Mouse (Mus musculus): ENCODE measurements around the gene 4930444G20Rik.
A peak's percentile ranks its signal among the peaks of the same experiment; 100 is the strongest.
"Not testable (repeated sequence)": the region's sequence is repeated elsewhere in the genome, so short reads cannot be mapped to it uniquely, and the experiment has no call there.

Gene 4930444G20Rik

DNA sequence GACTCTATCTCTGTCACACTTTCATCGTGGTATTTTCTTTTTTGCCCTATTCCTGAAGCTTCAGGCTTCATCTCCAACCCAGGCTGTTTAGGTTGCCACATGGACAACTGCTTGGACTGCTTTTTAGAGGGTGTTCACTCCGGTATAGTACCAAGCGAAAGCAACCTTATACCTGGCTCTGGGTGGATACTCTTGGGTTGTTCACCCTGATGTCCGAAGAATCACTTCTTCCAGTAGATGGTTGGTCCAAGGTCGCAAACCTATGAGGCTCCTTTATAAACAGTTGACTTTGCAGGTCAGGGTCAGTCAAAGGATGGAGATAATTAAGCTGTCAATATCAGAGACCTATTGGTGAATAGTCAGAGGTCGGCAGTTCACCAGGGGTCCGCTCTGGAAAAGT is at the start of gene 4930444G20Rik:
Gene 4930444G20Rik (minus strand): TSS at position 101 of the 400 bp plus-strand sequence.
- DNase-seq (ENCODE audit: low read depth in 1 of 2, low spot score in 2 of 2) = not testable (repeated sequence)

DNA sequence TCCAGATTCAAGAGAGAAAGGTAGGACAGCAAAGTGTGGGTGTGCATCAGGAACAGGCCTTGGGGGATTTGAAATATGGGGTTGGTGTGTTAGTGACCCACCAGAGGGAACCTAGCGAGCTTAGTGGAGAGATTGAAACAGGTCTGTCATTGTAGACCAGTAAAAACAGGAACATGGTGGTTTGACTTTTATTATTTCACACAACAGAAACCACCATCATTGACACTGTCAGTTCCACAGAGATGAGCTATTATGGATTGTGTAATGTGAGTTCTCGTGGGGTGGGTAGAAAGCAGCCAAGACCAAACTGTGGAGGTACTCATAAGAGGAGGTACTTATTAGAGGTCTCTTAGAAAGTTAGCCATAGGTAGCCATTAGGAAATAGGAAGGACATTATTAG is 6.7 kb upstream of the 4930444G20Rik start:
- DNase-seq (ENCODE audit: low read depth in 1 of 2, low spot score in 2 of 2) = no peak

GRCm38 (mm10) chr10:22072739-22073138 is 4.9 kb upstream of the 4930444G20Rik start:
- DNase-seq (ENCODE audit: low read depth in 1 of 2, low spot score in 2 of 2) = peak in 1 of 2 experiments; percentile 14

DNA sequence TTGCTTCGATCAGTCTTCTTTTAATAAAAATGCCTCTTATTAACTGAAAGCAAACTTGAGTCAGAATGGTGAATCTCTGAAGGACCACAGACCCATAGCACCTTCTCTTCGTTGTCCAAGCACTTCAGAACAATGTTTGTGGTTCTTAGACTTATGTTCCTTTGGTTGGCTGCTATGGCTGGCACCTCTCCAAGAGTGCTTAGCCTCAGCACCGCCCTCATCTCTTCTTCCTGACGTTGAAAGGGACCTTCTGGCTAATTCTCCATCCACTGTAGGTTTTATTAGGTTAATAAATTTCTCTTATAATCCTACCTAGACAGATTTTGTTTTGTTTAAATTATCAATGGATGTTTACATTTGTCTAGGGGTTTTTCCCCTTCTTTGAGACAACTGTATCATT is 2.7 kb upstream of the 4930444G20Rik start:
- no peak for DNase-seq (ENCODE audit: low read depth in 1 of 2, low spot score in 2 of 2)

- DNase-seq (ENCODE audit: low read depth in 1 of 2, low spot score in 2 of 2) = no peak
Observed at GRCm38 (mm10) chr10:22070168-22070567, 2.3 kb upstream of the 4930444G20Rik start.

- no peak for DNase-seq (ENCODE audit: low read depth in 1 of 2, low spot score in 2 of 2)
Observed at GRCm38 (mm10) chr10:22059415-22059814, 8.5 kb downstream of the 4930444G20Rik start.

DNA sequence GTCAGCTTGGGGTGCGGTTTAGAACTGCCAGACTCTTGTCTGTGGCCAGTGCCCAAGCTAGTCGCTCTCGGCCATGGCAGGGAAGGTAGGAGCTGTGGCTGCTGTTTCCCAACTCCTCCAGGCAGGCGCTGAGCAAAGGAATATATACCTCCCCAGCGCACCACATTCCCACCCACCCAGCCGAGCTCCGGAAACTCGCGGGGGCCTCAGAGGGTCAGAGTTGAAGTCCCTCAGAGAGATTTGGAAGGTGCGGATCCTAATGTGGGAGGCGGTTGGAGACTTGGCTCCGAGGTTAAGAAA is 8.9 kb downstream of the 4930444G20Rik start:
- DNase-seq (ENCODE audit: low read depth in 1 of 2, low spot score in 2 of 2) = no peak

- DNase-seq (ENCODE audit: low read depth in 1 of 2, low spot score in 2 of 2) = peak; percentile 81 to 91
Observed at GRCm38 (mm10) chr10:22058218-22059025, 9.5 kb downstream of the 4930444G20Rik start.

GRCm38 (mm10) chr10:22055308-22055707 is 12.6 kb downstream of the 4930444G20Rik start:
- no peak for DNase-seq (ENCODE audit: low read depth in 1 of 2, low spot score in 2 of 2)

- peak in 1 of 2 experiments; percentile 35 for DNase-seq (ENCODE audit: low read depth in 1 of 2, low spot score in 2 of 2)
Observed at GRCm38 (mm10) chr10:22036256-22036655, 31.6 kb downstream of the 4930444G20Rik start.

GRCm38 (mm10) chr10:22034303-22034702 is 33.6 kb downstream of the 4930444G20Rik start:
- DNase-seq (ENCODE audit: low read depth in 1 of 2, low spot score in 2 of 2) = no peak

GRCm38 (mm10) chr10:22018618-22019017 is 49.3 kb downstream of the 4930444G20Rik start:
- DNase-seq (ENCODE audit: low read depth in 1 of 2, low spot score in 2 of 2) = no peak

DNA sequence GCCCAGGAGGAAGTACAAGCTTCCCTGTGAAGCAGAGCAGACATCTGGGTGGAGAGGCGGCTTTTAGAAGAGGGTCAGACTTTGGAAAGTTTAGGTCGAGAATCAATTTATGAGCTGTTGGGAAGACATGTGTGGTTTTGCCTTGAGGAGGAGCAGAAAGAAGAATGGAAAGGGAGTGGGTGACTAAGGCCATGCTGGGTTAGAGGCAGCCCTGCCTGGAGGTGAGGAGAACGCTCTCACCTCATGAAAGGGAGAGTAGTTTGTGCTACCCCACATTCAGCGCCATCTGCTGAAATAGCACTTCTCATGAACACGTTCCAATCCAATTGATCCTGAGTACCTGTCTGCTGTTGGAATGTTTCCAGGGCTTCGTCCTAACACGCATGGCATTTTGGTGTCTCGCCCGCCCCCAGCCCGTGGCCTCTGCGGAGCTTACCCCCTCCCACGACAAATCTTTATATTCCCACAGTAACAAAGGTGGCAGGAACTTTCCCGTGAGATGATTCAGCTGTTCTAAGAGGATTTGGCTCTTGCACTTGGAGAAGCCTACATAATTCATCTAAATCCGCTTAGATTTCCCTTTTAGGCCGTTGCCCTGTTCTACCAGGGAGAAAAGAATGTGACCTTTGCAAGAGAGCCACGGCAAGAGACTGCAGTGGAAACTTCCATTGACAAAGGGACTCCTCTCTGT is 50.3 kb downstream of the 4930444G20Rik start:
- no peak for DNase-seq (ENCODE audit: low read depth in 1 of 2, low spot score in 2 of 2)

All from monocyte, adult 2 months (primary cell).